Mouse (Mus musculus) limb, embryonic 13.5 days (tissue): ENCODE results near the gene Nap1l1. TPM values are rescaled to one million over a fixed set of nuclear protein-coding genes. Genes with fewer than 3 reads are reported as not detected.
"Not testable (repeated sequence)": the region's sequence is repeated elsewhere in the genome, so short reads cannot be mapped to it uniquely, and the experiment has no call there.

Experiments
- ATAC-seq: fragments of 200-750 bp; cut with Nextera tagmentation; 2 replicates; pipeline ENCODE4 v1.8.0; 2017; ENCODE audit warnings: low read depth, moderate number of reproducible peaks, moderate TSS enrichment; ENCODE audit not compliant: low FRiP score
- H3K27ac ChIP-seq: fragments of 300-500 bp; sonication (generic); 2 replicates; pipeline ENCODE4 v1.5.1; 2015; ENCODE audit warnings: inconsistent platforms, mild to moderate bottlenecking, moderate library complexity
- H3K27me3 ChIP-seq: fragments of 300-500 bp; sonication (generic); 2 replicates; pipeline ENCODE4 v1.6.1; 2015; ENCODE audit warnings: mild to moderate bottlenecking, inconsistent platforms
- H3K36me3 ChIP-seq: fragments of 300-500 bp; sonication (generic); 2 replicates; pipeline ENCODE4 v1.6.1; 2015; ENCODE audit warnings: inconsistent platforms, mild to moderate bottlenecking, moderate library complexity
- H3K4me1 ChIP-seq: fragments of 300-500 bp; sonication (generic); 2 replicates; pipeline ENCODE4 v1.6.1; 2015; ENCODE audit warnings: inconsistent platforms
- H3K4me2 ChIP-seq: fragments of 300-500 bp; sonication (generic); replicated peaks from 2 replicates; pipeline ENCODE4 v1.6.1; 2015; ENCODE audit warnings: inconsistent platforms, mild to moderate bottlenecking, moderate library complexity
- H3K4me3 ChIP-seq: fragments of 300-500 bp; sonication (generic); 2 replicates; pipeline ENCODE4 v1.5.1; 2015; ENCODE audit warnings: moderate library complexity, mild to moderate bottlenecking, inconsistent platforms
- H3K9ac ChIP-seq: fragments of 300-500 bp; sonication (generic); 2 replicates; pipeline ENCODE4 v1.6.1; 2015; ENCODE audit warnings: mild to moderate bottlenecking, inconsistent platforms
- H3K9me3 ChIP-seq: fragments of 300-500 bp; sonication (generic); 2 replicates; pipeline ENCODE4 v1.6.1; 2016; ENCODE audit warnings: inconsistent platforms
- WGBS: fragments of 180-500 bp; shearing (Covaris S2); methylation state at CpG from one replicate; pipeline ENCODE4 v1.1.7; 2015; 5-methylcytosine and 5-hydroxymethylcytosine counted together
- polyA plus RNA-seq: library from polyadenylated mRNA; unstranded; fragments of >200 nt; fragmentation: Nextera tagmentation; extraction: Ambion mirVana; gene quantifications from 2 replicates; pipeline ENCODE4 v1.2.1, GENCODE M21; 2015

Nap1l1 gene
- polyA plus RNA-seq = 283 and 285 TPM in 2 replicates

DNA sequence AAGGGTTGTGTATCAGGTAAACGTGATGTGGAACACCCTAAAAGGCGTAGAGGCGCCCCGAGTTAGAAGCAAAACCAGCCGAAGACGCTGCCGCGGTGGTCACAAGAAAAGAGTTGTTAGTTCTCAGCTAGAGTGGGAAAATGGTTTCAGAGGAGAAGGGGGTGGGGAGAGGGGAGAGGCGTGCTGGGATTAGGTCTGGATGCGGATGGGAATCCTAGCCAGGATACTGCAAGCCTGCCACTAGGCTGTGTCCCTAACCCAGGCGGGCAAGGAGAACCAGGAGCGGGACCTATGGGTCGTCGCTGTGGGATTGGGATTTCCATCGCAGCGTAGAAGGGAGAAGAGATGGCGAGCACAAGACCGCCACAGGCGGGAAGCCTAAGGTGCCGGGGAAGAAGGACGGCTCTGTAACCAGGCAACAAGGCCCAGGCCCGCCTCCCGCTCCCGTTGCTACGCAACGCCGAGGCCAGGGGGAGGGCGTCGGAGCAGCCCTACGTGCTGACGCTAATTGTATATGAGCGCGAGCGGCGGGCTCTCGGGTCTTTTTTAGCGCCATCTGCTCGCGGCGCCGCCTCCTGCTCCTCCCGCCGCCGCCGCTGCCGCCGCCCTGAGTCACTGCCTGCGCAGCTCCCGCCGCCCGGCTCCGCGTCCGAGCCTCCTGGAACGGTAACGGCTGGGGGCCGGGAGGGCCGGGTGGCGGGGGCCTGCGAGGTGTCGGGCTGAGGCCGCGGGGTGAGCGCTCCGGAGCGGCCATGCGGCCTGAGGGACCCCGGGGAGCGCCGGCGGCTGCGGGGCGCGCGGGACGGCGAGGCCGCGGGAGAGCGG is at the start of gene Nap1l1:
Nap1l1 (plus strand) TSS at position 538 of the 825 bp plus-strand sequence.
- H3K9me3 ChIP-seq = no peaks in the 10 kb centered on the region
- ATAC-seq = peak; percentile 100
- peak within 1 kb of the TSS; percentile 94 for H3K4me3 ChIP-seq
- peaks cover 35% of the 10 kb centered on the region for H3K4me1 ChIP-seq
- no peaks in the 10 kb centered on the region for H3K27me3 ChIP-seq
- peak within 1 kb of the TSS; percentile 82 for H3K4me2 ChIP-seq
- peak within 1 kb of the TSS; percentile 96 for H3K27ac ChIP-seq
- peak within 1 kb of the TSS; percentile 98 for H3K9ac ChIP-seq
- peaks cover 4% of the 10 kb centered on the region; the same call in 1 of the 2 replicates for H3K36me3 ChIP-seq
- WGBS = under 1% methylated on average over 62 of the region's 80 CpGs

DNA sequence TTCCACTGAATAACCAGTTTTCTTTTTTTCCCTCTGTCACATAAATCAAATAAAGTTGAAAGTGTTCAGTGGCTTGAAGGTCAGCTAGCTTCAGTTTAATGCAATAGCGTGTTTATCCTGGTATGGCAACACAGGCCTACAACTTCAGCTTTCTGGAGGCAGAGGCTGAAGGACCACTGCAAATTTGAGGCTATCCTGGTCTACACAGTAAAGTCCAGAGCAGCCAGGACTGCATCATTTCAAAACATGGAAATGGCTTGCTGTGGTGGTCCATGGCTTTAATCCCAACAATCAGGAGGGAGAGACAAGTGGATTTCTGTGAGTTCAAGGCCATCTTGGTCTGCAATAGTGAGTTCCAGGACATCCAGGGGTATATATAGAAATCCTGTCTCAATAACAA is 46.5 kb upstream of the Nap1l1 start:
- ATAC-seq = no peak
- Histone ChIP-seq H3K9me3 (no peaks in the 10 kb centered on the region), H3K4me1 (0 out of 2 replicates have a peak, but pooled peaks cover 4% of the 10 kb centered on the region), H3K36me3 (no peaks in the 10 kb centered on the region), H3K27ac (no peak overlapping the region), H3K9ac (no peak overlapping the region), H3K27me3 (no peaks in the 10 kb centered on the region), H3K4me3 (no peak overlapping the region), H3K4me2 (no peak overlapping the region)
- 83% methylated on average over 1 of the region's 1 CpGs for WGBS

DNA sequence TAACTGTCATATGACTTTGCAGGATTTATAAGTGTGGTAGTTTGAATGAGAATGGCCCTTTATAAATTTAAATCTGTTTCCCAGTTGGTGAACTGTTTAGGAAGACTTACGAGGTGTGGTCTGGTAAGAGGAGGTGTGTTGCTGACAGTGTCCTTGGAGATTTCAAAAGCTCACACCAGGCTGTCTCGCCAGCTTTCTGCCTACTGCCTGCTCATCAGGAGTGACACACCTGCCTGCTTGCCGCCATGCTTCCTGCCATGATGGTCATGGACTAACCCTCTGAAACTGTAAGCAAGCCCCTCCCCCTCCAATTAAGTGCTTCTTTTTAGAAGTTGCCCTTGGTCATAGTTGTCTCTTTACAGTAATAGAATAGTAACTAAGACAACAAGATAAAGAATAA is 39.5 kb upstream of the Nap1l1 start:
- Histone ChIP-seq H3K36me3 (no peaks in the 10 kb centered on the region), H3K9ac (no peak overlapping the region), H3K4me2 (no peak overlapping the region), H3K27me3 (no peaks in the 10 kb centered on the region), H3K4me1 (no peaks in the 10 kb centered on the region), H3K4me3 (no peak overlapping the region), H3K27ac (no peak overlapping the region), H3K9me3 (no peaks in the 10 kb centered on the region)
- 90% methylated on average over 3 of the region's 3 CpGs for WGBS
- no peak for ATAC-seq

DNA sequence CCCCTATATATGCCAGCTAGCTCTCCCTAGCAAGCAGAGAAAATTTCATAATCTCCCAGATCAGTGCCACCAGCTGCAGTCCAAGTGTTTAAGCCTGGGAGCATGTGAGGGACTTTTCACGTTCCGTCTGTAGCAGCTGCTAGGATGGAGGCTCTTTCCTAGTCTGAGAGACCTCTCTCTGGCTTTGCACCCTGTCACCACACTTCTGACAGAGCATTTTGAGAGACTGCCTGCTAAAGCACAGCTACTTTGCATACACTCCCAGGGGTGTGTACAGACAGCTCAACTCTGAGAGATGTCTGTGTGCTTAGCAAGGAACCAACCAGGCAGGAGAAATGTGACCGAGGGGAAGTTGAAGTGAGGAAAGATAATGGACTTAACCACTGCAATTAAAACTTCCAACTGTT is 32.0 kb upstream of the Nap1l1 start:
- Histone ChIP-seq H3K27me3 (no peaks in the 10 kb centered on the region), H3K36me3 (no peaks in the 10 kb centered on the region), H3K4me3 (no peak overlapping the region), H3K9me3 (no peaks in the 10 kb centered on the region), H3K9ac (no peak overlapping the region), H3K27ac (no peak overlapping the region), H3K4me1 (no peaks in the 10 kb centered on the region), H3K4me2 (no peak overlapping the region)
- WGBS = 65% methylated on average over 3 of the region's 3 CpGs
- peak; percentile 85 for ATAC-seq

DNA sequence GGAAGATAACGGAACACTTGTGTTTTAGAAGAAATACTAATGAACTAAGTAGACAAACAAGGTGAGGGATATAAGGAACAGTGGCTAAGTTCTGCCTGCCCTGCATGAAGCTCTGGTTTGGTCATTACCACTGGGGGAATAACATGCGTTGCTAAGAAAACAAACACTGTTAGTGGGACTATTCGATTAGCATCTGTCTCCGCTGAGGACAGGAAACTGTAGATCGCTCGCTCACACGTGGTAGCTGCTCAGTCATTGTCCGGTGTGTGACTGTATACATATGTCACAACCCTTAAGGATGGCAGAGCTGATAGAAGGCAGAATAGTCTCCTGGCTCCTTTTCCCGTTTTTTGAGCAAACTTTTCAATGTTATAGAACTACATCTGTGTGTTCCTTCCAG is 28.8 kb upstream of the Nap1l1 start:
- H3K4me1 ChIP-seq = no peaks in the 10 kb centered on the region
- H3K4me3 ChIP-seq = no peak overlapping the region
- no peaks in the 10 kb centered on the region for H3K27me3 ChIP-seq
- no peaks in the 10 kb centered on the region for H3K36me3 ChIP-seq
- ATAC-seq = no peak
- H3K4me2 ChIP-seq = no peak overlapping the region
- H3K9me3 ChIP-seq = no peaks in the 10 kb centered on the region
- H3K9ac ChIP-seq = no peak overlapping the region
- 67% methylated on average over 9 of the region's 9 CpGs for WGBS
- no peak overlapping the region for H3K27ac ChIP-seq

DNA sequence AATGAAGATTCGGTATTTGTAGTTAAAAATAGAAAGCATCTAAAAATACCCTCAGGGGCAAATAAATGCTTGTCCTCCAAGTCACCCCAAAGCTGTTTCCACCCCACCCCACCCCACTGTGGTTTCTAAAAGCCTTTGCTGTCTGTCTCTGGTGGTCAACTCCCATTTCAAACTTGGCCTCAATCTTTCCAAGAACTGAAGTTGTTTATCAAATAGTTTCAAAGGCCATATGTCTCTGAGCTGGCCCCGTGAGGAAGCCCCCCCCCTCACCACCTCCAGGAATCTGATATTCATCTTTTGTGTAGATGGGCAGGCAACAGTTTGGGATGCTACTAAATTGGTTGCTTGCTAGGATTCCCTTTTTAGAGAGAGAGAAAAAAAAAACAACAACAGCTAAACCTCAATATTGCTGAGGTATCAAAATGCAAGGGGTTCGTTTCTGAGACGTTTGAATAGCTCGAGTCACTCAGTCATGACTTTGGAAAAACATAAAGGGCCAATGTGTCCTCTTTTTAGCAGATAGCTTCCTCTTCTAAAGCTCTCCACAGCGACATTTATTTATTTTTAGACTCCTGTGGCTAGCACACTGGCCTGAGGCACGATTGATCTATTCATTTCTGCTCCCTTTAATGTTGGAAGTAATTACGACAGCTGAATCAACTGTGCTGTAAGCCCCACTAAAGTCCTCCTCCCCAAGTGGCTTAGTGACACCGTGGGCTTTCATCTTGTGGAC is 26.9 kb upstream of the Nap1l1 start:
- H3K9ac ChIP-seq = no peak overlapping the region
- H3K27me3 ChIP-seq = no peaks in the 10 kb centered on the region
- H3K9me3 ChIP-seq = no peaks in the 10 kb centered on the region
- no peak for ATAC-seq
- no peaks in the 10 kb centered on the region for H3K36me3 ChIP-seq
- no peak overlapping the region for H3K27ac ChIP-seq
- H3K4me2 ChIP-seq = no peak overlapping the region
- 57% methylated on average over 9 of the region's 9 CpGs for WGBS
- H3K4me3 ChIP-seq = no peak overlapping the region
- no peaks in the 10 kb centered on the region for H3K4me1 ChIP-seq

DNA sequence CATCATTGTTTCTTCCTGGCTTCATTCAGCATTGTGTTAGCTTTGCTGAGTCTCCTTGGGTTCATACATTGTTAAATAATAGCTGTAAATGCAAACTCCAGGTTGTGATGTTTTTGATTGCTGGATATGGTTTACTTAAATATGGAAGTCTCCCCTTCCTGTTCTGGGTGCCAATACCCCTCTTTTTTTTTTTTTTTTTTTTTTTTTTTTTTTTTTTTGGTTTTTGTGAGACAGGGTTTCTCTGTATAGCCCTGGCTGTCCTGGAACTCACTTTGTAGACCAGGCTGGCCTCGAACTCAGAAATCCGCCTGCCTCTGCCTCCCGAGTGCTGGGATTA is 26.4 kb upstream of the Nap1l1 start:
- not testable (repeated sequence) for H3K36me3 ChIP-seq, H3K4me3 ChIP-seq, H3K4me2 ChIP-seq, H3K4me1 ChIP-seq, H3K27ac ChIP-seq, H3K27me3 ChIP-seq, H3K9me3 ChIP-seq, ATAC-seq, H3K9ac ChIP-seq
- 91% methylated on average over 3 of the region's 3 CpGs for WGBS

DNA sequence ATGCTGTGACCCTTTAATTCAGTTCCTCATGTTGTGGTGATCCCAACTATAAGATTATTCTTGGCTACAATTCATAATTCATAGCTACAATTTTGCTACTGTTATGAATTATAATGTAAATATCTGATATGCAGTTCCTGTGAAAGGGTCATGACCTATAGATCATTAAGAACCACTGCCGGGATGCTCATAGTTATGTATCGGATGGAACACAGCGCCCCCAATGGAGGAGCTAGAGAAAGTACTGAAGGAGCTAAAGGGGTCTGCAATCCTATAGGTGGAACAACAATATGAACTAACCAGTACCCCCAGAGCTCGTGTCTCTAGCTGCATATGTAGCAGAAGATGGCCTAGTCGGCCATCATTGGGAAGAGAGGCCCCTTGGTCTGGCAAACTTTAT is 23.4 kb upstream of the Nap1l1 start:
- not testable (repeated sequence) for H3K4me3 ChIP-seq, H3K4me1 ChIP-seq, H3K9me3 ChIP-seq, H3K9ac ChIP-seq, H3K27ac ChIP-seq, H3K27me3 ChIP-seq, ATAC-seq, H3K36me3 ChIP-seq, H3K4me2 ChIP-seq
- WGBS = 66% methylated on average over 5 of the region's 5 CpGs

DNA sequence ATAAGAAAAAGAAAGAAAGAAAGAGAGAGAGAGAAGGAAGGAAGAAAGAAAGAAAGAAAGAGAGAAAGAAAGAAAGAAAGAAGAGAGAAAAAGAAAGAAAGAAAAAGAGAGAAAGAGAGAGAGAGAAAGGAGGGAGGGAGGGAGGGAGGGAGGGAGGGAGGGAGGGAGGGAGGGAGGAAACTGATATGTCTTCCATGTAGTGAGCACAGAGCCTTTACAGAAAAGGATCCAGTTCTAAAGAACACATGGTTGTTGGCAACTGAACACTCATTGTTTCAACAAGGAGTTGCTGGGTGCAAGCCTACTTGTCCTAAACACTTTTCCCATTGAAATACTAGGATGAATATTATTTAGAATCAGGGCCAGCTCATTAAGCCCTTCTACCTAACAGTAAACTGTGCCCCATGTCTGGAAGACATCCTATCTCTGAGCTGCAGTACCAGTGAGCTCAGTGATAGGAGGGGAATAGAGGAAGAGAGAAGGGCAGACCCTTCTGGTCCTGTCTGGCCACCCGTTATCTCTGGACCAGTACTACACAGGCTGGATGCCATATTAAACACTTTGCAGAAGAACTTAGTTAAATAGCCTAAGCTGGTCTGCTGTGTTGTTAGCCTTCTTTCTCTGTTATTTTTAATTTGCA is 21.2 kb upstream of the Nap1l1 start:
- Histone ChIP-seq H3K4me2 (no peak overlapping the region), H3K4me3 (no peak overlapping the region), H3K27me3 (no peaks in the 10 kb centered on the region), H3K36me3 (no peaks in the 10 kb centered on the region), H3K4me1 (peaks cover under 1% of the 10 kb centered on the region; the same call in 1 of the 2 replicates), H3K27ac (no peak overlapping the region), H3K9ac (no peak overlapping the region), H3K9me3 (no peaks in the 10 kb centered on the region)
- ATAC-seq = no peak
- 86% methylated on average over 1 of the region's 1 CpGs for WGBS

DNA sequence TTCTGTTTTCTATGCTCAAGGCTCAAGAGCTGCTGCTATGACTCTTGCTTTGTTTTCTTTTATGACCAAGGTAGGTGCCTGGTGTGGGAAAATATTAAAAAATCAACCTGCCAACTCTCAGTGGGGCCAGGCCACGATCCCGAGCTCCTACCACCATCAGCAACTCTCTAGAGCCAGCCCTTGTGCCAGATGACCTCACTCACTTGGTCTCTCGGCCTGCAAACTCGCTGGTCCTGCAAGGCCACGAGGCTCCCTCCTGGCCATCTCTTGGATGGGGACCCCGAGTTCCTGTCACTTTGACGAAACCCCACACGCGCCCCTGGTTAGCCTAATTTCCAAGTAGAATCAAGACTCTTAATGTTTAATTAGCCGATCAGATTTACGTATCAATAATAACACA is 20.6 kb upstream of the Nap1l1 start:
- no peak overlapping the region for H3K4me2 ChIP-seq
- H3K4me3 ChIP-seq = no peak overlapping the region
- no peak overlapping the region for H3K27ac ChIP-seq
- no peaks in the 10 kb centered on the region for H3K9me3 ChIP-seq
- H3K9ac ChIP-seq = no peak overlapping the region
- peaks cover 5% of the 10 kb centered on the region for H3K4me1 ChIP-seq
- ATAC-seq = no peak
- 90% methylated on average over 11 of the region's 11 CpGs for WGBS
- H3K36me3 ChIP-seq = no peaks in the 10 kb centered on the region
- H3K27me3 ChIP-seq = no peaks in the 10 kb centered on the region

DNA sequence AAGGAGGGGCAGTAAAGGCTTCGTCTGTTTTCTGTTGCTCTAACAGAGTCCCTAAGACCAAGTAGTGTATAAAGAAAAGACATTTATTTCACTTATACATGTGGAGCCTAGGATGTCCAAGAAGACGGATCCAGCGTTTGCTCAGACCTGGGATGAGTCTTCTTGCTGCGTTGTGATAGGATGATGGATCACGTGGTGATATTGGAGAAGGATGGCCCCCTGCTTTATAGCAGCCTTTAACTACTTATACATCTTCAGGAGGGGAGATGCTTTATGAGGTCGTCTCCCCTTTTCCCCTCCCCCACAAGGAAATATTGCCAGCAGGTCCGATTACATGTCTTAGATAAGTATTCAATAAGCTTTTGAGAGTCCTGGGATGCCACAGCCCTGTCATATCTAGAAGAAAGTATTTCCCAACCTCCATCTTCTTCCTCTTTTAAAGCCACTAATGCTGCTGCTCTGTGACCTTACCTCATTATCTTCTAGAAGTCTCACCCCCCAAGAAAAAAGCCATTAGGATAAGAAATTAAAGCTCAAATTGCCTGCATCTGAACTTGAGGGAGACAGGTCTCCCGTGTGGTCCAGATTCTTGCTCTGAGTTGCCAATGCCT is 18.2 kb upstream of the Nap1l1 start:
- no peak for ATAC-seq

DNA sequence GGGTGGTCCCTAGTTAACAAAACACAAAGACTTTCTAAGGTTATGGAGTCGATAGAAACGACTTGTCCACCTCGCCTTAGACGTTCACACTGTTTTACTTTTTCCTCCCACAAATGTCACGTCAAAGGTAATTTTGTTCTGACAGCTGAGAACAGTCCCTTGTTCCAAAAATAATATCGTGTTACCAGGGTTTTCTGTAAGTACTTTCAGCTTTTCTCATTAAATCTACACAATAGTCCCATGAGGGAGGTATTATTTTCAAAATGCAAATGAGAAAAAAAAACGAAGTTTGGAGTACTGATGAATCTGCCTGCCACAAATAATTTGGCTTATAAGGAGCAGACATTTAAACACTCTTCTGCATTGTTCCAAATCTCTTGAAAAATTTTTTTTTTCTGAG is 14.9 kb upstream of the Nap1l1 start:
- Histone ChIP-seq H3K4me1 (peaks cover 27% of the 10 kb centered on the region), H3K9ac (no peak overlapping the region), H3K9me3 (no peaks in the 10 kb centered on the region), H3K36me3 (no peaks in the 10 kb centered on the region), H3K27ac (no peak overlapping the region), H3K27me3 (no peaks in the 10 kb centered on the region), H3K4me3 (no peak overlapping the region), H3K4me2 (no peak overlapping the region)
- no peak for ATAC-seq
- WGBS = 43% methylated on average over 7 of the region's 7 CpGs

More for the DNA sequence above, 18.2 kb upstream of the Nap1l1 start:
- WGBS = 74% methylated on average over 8 of the region's 8 CpGs
- Histone ChIP-seq H3K4me2 (no peak overlapping the region), H3K27ac (no peak overlapping the region), H3K4me3 (no peak overlapping the region), H3K9ac (no peak overlapping the region), H3K27me3 (no peaks in the 10 kb centered on the region), H3K36me3 (no peaks in the 10 kb centered on the region), H3K9me3 (no peaks in the 10 kb centered on the region), H3K4me1 (peaks cover 21% of the 10 kb centered on the region)
